Mouse (Mus musculus) hindbrain, postnatal 0 days (tissue): Measurements from ENCODE around the gene Krt8. TPM values are rescaled to one million over a fixed set of nuclear protein-coding genes. Genes with fewer than 3 reads are reported as not detected.
A peak's percentile ranks its signal among the peaks of the same experiment; 100 is the strongest.

Experiments used
- ATAC-seq: fragments of 200-750 bp; cut with Nextera tagmentation; 2 replicates; pipeline ENCODE4 v1.8.0; 2017; ENCODE audit warnings: mild to moderate bottlenecking, moderate TSS enrichment, moderate library complexity
- DNase-seq: peaks from one replicate; pipeline ENCODE4 v3.0.0-alpha.2; 2015; ENCODE audit warnings: low spot score
- H3K27ac ChIP-seq: fragments of 300-500 bp; sonication (generic); 2 replicates; pipeline ENCODE4 v1.5.1; 2014; ENCODE audit warnings: mild to moderate bottlenecking
- H3K27me3 ChIP-seq: fragments of 300-500 bp; sonication (generic); 2 replicates; pipeline ENCODE4 v1.6.1; 2014; ENCODE audit warnings: low read length, mixed read lengths; ENCODE audit not compliant: insufficient read depth
- H3K36me3 ChIP-seq: fragments of 300-500 bp; sonication (generic); 2 replicates; pipeline ENCODE4 v1.6.1; 2014; ENCODE audit warnings: low read length, mixed read lengths; ENCODE audit not compliant: insufficient read depth
- H3K4me1 ChIP-seq: fragments of 300-500 bp; sonication (generic); 2 replicates; pipeline ENCODE4 v1.6.1; 2014; ENCODE audit warnings: antibody characterized with exemption, low read length, mixed read lengths; ENCODE audit not compliant: insufficient read depth
- H3K4me2 ChIP-seq: fragments of 300-500 bp; sonication (generic); 2 replicates; pipeline ENCODE4 v1.6.1; 2014; ENCODE audit warnings: low read depth, mild to moderate bottlenecking, low read length, moderate library complexity, mixed read lengths
- H3K4me3 ChIP-seq: fragments of 300-500 bp; sonication (generic); 2 replicates; pipeline ENCODE4 v1.5.1; 2014; ENCODE audit warnings: low read length
- H3K9ac ChIP-seq: fragments of 300-500 bp; sonication (generic); replicated peaks from 2 replicates; pipeline ENCODE4 v1.6.1; 2014; ENCODE audit warnings: mild to moderate bottlenecking, low read length, moderate library complexity, mixed read lengths
- H3K9me3 ChIP-seq: fragments of 300-500 bp; sonication (generic); 2 replicates; pipeline ENCODE4 v1.6.1; 2016; ENCODE audit warnings: low read length, mixed read lengths
- CTCF ChIP-seq: IDR thresholded peaks from 2 replicates; pipeline ENCODE4 v1.5.1; 2016; ENCODE audit warnings: antibody characterized with exemption, control low read depth, low read depth
- WGBS: fragments of 180-500 bp; shearing (Covaris S2); extraction: QIAGEN DNeasy Blood & Tissue Kit; methylation state at CpG from one replicate; pipeline ENCODE4 v1.1.7; 2014; 5-methylcytosine and 5-hydroxymethylcytosine counted together
- polyA plus RNA-seq: library from polyadenylated mRNA; unstranded; fragments of >200 nt; fragmentation: Nextera tagmentation; extraction: Ambion mirVana; gene quantifications from 2 replicates; pipeline ENCODE4 v1.2.1, GENCODE M21; 2015
- total RNA-seq: library from RNA; depleted of rRNA; stranded (reverse); fragments of >200 nt; gene quantifications from 2 replicates; pipeline ENCODE4 v1.2.3, GENCODE M21; 2014; rRNA removed

Gene Krt8
- 2.6 and 4.1 TPM in 2 replicates for total RNA-seq
- 5.4 and 6.2 TPM in 2 replicates for polyA plus RNA-seq

DNA sequence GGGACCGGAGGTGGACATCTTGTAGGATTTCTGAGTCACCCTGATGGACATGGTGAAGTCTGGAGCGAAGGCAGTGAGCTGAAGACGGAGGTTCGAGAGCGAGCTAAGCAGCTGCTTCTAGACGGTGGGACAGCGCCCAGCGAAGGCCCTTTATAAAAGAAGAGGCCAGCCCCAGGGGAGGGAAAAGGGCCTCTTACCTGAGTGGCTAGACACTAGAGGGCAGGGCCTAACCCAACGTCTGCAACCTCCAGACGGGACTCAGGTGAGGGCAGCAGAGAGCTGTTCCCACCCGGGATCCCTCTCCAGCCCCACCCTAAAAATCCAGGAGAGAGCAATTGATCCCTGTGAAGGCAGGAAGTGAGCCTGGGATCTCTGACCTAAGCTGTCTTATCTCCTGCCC, at the start of gene Krt8:
Krt8 (minus strand) TSS at position 294 of the 400 bp plus-strand sequence.
- Histone ChIP-seq H3K36me3 (no peaks in the 10 kb centered on the region), H3K9ac (no peak within 1 kb of the TSS), H3K4me2 (peak within 1 kb of the TSS; percentile 46), H3K9me3 (no peaks in the 10 kb centered on the region), H3K4me1 (no peaks in the 10 kb centered on the region), H3K4me3 (peak within 1 kb of the TSS; percentile 23; the same call in 1 of the 2 replicates), H3K27ac (no peak within 1 kb of the TSS), H3K27me3 (peaks cover 22% of the 10 kb centered on the region)
- 25% methylated on average over 11 of the region's 11 CpGs for WGBS
- TF ChIP-seq CTCF, result no peak
- no peak for DNase-seq
- ATAC-seq, result no peak

DNA sequence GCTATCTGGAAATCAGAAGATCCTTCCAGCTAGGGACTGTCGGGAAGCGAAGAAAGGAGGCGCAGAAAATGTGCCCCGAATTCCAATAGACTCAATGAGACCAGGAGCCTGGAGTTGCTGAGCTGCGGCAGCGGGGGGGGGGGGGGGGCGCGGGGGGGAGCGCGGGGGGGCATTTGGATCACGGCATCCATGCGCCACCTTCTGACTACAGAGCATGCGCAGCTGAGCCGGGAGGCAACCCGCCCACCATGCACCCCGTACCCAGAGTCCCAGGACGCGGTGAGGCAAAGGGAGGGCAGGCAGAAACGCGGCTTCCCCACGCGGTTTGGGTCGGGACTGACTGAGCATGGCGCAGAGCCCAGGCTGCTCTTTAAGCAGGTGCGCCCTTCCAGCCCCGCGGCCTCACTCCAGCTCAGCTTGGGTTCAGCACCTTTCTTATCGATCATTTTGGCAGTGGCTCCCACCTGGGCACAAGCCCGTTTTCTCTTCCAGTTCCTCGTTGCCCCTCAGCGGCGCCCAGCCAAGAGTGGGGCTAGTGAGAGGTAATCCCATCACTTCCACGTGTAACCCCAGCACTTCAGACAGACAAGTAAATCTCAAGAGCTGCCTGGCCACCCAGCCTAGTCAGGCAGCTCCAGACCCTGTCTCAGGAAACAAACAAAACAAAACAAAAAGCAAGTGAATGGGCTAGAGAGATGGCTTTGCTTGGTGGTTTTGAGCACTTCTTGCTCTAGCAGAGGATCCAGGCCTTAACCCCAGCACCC, 47.8 kb upstream of the Krt8 start:
- Histone ChIP-seq H3K36me3 (no peaks in the 10 kb centered on the region), H3K4me1 (no peaks in the 10 kb centered on the region), H3K4me2 (peak overlapping the region; percentile 57), H3K9me3 (no peaks in the 10 kb centered on the region), H3K27me3 (no peaks in the 10 kb centered on the region), H3K27ac (peak overlapping the region; percentile 49; the same call in 1 of the 2 replicates), H3K4me3 (peak overlapping the region; percentile 42), H3K9ac (peak overlapping the region; percentile 31)
- ATAC-seq, result peak; percentile 89
- peak; percentile 51 for TF ChIP-seq CTCF
- peak; percentile 82 for DNase-seq
- 1% methylated on average over 28 of the region's 33 CpGs for WGBS

DNA sequence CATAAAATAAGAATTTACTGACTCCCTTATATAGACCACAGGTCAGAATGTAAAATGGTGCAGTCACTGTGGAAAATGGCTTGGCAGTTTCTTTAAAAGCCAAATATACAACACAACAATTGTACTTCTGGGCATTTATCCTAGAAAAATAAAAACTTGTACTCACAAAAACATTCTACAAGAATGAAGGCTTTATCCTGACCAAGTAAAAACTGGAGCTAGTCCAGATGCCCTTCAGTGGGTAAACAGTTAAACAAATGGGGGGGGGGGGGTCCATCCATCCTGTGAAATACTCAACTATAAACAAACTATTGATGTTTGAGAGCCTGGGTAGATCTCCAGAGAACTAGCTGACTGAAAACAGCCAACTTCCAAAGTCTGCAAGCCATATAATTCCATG, 45.6 kb upstream of the Krt8 start:
- no peak for ATAC-seq
- H3K9me3 ChIP-seq, result no peaks in the 10 kb centered on the region
- no peak for DNase-seq
- TF ChIP-seq CTCF, result no peak
- H3K27ac ChIP-seq, result no peak overlapping the region
- H3K9ac ChIP-seq, result no peak overlapping the region
- no peaks in the 10 kb centered on the region for H3K27me3 ChIP-seq
- no peaks in the 10 kb centered on the region for H3K4me1 ChIP-seq
- no peak overlapping the region for H3K4me3 ChIP-seq
- no peak overlapping the region for H3K4me2 ChIP-seq
- no peaks in the 10 kb centered on the region for H3K36me3 ChIP-seq

DNA sequence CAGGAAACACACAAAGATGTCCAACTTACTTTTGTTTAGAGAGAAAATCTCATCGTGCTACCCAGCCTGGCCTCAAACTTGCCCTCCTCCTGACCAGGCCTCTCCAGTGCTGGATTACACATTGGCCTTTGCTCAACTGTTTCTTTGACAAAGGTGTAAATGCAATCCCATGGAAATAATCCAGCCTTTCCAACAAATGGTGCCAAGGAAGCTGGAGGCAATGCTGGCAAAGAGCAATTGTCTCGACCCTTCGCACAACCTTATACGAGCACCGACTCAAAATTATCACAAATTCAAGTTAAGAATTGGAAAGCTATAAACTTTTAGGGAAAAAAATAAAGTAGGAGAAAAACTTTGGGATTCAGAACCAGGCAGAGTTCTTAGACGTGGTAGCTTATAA, 43.7 kb upstream of the Krt8 start:
- TF ChIP-seq CTCF, result no peak
- H3K9ac ChIP-seq, result no peak overlapping the region
- ATAC-seq (no peak), DNase-seq (no peak)
- no peaks in the 10 kb centered on the region for H3K36me3 ChIP-seq
- no peaks in the 10 kb centered on the region for H3K4me1 ChIP-seq
- H3K27me3 ChIP-seq, result no peaks in the 10 kb centered on the region
- WGBS, result 86% methylated on average over 6 of the region's 6 CpGs
- H3K27ac ChIP-seq, result no peak overlapping the region
- H3K4me2 ChIP-seq, result no peak overlapping the region
- H3K4me3 ChIP-seq, result no peak overlapping the region
- H3K9me3 ChIP-seq, result no peaks in the 10 kb centered on the region

DNA sequence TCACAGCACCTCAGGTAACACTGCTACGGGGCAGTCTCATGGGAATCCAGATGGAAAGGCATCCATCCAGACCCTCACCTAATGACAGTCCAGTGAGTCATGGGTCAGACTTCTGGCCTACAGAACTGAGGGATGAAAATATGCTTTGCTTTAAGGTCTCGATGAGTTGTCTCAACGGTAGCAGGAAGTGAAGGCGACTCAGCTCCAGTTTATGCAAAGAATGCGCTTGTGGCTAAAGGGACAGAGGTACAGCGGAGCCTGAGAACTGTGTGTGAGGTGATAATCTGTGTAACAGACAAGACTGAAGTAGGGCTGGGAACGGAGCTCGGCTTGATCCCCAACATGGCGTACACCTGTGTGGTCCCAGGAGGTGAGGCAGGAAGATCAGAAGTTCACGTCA, 41.4 kb upstream of the Krt8 start:
- Histone ChIP-seq H3K4me1 (no peaks in the 10 kb centered on the region), H3K9me3 (no peaks in the 10 kb centered on the region), H3K9ac (no peak overlapping the region), H3K4me2 (no peak overlapping the region), H3K4me3 (no peak overlapping the region), H3K36me3 (no peaks in the 10 kb centered on the region), H3K27me3 (no peaks in the 10 kb centered on the region), H3K27ac (no peak overlapping the region)
- no peak for DNase-seq
- 91% methylated on average over 10 of the region's 10 CpGs for WGBS
- no peak for TF ChIP-seq CTCF
- ATAC-seq, result no peak

DNA sequence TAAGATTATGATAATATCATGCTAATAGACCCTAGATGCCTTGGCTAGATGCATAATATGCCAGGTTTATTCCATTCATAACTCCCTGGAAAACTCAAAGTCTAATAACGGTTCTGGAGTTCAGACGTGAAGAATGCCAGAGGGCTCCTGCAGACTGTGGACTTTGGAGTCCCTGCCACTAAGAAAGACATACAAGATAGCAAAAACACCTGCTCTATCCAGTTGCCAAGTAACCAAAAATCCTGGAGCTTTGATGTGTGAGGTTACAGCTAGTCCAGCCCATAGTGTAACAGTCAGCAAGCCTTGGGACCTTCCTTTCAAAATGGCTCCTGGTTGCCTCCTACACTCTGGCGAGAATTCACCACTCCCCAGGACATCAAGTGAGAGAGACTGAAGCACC, 40.5 kb upstream of the Krt8 start:
- WGBS, result 64% methylated on average over 3 of the region's 3 CpGs
- Histone ChIP-seq H3K27ac (no peak overlapping the region), H3K9me3 (no peaks in the 10 kb centered on the region), H3K4me3 (no peak overlapping the region), H3K9ac (no peak overlapping the region), H3K4me1 (no peaks in the 10 kb centered on the region), H3K27me3 (no peaks in the 10 kb centered on the region), H3K4me2 (no peak overlapping the region), H3K36me3 (no peaks in the 10 kb centered on the region)
- DNase-seq (no peak), ATAC-seq (no peak)
- no peak for TF ChIP-seq CTCF

DNA sequence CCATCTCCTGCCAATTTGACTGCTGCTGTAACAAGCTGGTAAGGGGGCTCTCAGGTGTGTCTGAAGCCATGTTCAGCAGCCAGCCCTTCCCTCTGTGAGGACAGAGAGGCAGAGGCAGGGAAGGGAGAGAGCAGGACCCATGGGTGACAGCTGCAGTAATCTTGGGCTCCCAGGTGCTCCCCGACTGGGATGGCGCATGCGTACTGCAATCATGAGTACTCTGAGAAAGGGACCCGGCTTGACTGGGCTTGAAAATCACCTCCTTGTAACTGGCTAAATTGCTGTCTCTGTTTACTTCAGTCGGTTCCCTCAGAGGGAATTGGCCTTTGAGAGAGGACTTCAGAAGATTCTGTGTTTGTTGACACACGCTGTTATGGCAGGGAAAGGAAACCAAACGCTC, 37.7 kb upstream of the Krt8 start:
- 82% methylated on average over 7 of the region's 7 CpGs for WGBS
- H3K27ac ChIP-seq, result no peak overlapping the region
- ATAC-seq (no peak), DNase-seq (no peak)
- H3K36me3 ChIP-seq, result no peaks in the 10 kb centered on the region
- H3K9me3 ChIP-seq, result no peaks in the 10 kb centered on the region
- no peaks in the 10 kb centered on the region for H3K27me3 ChIP-seq
- H3K4me3 ChIP-seq, result no peak overlapping the region
- H3K4me2 ChIP-seq, result no peak overlapping the region
- H3K9ac ChIP-seq, result no peak overlapping the region
- H3K4me1 ChIP-seq, result no peaks in the 10 kb centered on the region
- TF ChIP-seq CTCF, result no peak
